Mouse (Mus musculus): Measurements from ENCODE around the gene Unc5a.

- TF ChIP-seq CTCF (IDR thresholded peaks at IDR 0.05; ENCODE audit: control insufficient read depth, insufficient read depth, low read length) (no peak), POLR2A (IDR thresholded peaks at IDR 0.05; ENCODE audit: borderline replicate concordance, control insufficient read depth, low read depth, low read length) (no peak)
These were observed 29.6 kb downstream of the Unc5a start for GRCm38 (mm10) chr13:54978804-54979203.

Data from bone marrow, adult 2 months (tissue).